Mouse (Mus musculus): ENCODE measurements at regions not wholly inside any gene's neighbourhood (a gene's known extent, or its start where the extent isn't known, plus 50 kb on each side); places are given as distances from the start of the nearest gene placed in this dataset.

DNA sequence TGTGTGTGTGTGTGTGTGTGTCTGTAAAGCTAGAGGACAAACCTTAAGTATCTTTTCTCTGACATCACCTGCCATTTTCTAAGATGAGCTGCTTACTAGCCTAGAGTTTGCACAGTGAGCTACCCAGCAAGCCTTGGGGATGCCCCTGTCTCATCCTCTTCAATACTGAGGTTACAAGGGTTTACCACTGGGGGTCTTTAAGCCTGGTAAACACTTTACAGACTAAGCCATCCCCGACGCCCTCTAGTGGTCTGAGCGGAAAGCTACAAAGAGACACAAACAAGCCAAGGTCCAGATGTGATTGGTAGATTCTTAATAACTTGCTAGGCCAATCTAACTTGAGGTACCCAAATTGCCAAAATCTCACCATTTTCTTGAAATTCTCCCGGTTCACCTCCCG is 143.9 kb downstream of the Ptpru start:
- TF ChIP-seq POLR2A (IDR thresholded peaks at IDR 0.05; ENCODE audit: insufficient read depth, low read length) (no peak), CTCF (IDR thresholded peaks at IDR 0.05; ENCODE audit: low read depth, low read length) (no peak), EP300 (IDR thresholded peaks at IDR 0.05; ENCODE audit: insufficient read depth, low read depth, low read length) (no peak)

Measured in ES-Bruce4 (cell line).